8 mouse cellular contexts compared by ENCODE assay signal in genomic region chr9:123450174-123450573, GRCm38 (mm10). TPM values are rescaled to one million over a fixed set of nuclear protein-coding genes. Genes with fewer than 3 reads are reported as not detected.
A peak's percentile ranks its signal among the peaks of the same experiment; 100 is the strongest.
DNase-seq lines count a peak whose midpoint lies in the region; ATAC-seq lines count a peak whose summit lies in the region.

No protein-coding gene starts in this region.

- peak; percentile 51 to 60 for DNase-seq in frontal cortex, postnatal 36 days (ENCODE audit: low spot score in 2 of 2)
- DNase-seq in frontal cortex, postnatal 10 days (ENCODE audit: low spot score in 2 of 2), result no peak
- peak; percentile 74 for DNase-seq in 3T3-L1 (ENCODE audit: low read depth, low spot score)
- peak; percentile 45 for DNase-seq in ZHBTc4 (ENCODE audit: low read depth, low spot score)
- peak; percentile 31 for DNase-seq in embryo, embryonic 11.5 days (ENCODE audit: low read depth, low spot score)
- DNase-seq in kidney, postnatal 4 days, result peak; percentile 75
- DNase-seq in spleen, postnatal 10 days (ENCODE audit: low spot score in 2 of 2), result peak; percentile 60 to 79

- peak; percentile 67 for ATAC-seq in megakaryocyte, adult 5-6 weeks (ENCODE audit: poor library complexity, severe bottlenecking)

RNA-seq across cellular contexts. Expression of gene Limd1, which starts 28.3 kb away (rescaled TPM):
- total RNA-seq in megakaryocyte, adult 5-6 weeks (2015), result 47.3 and 50.7 TPM in 2 replicates
- 48.5 and 49.2 TPM in 2 replicates for total RNA-seq in megakaryocyte, adult 5-6 weeks (2017)

Comparison
In these comparisons a context has a peak if more than half of its experiments do, and no peak if none do; other contexts are left out.
1. DNase-seq: peak in frontal cortex, postnatal 36 days (2 of 2), 3T3-L1 (single experiment), ZHBTc4 (single experiment), embryo, embryonic 11.5 days (single experiment), kidney, postnatal 4 days (2 of 2) and spleen, postnatal 10 days (2 of 2); none in frontal cortex, postnatal 10 days (0 of 2).